Mouse (Mus musculus) embryonic facial prominence, embryonic 12.5 days (tissue): ENCODE data around the gene Prph. TPM values are rescaled to one million over a fixed set of nuclear protein-coding genes. Genes with fewer than 3 reads are reported as not detected.

Experiments used
- ATAC-seq: fragments of 200-750 bp; cut with Nextera tagmentation; 2 replicates; pipeline ENCODE4 v1.8.0; 2017; ENCODE audit not compliant: insufficient number of reproducible peaks, insufficient read depth, low FRiP score, low TSS enrichment
- H3K27ac ChIP-seq: fragments of 300-500 bp; sonication (generic); 2 replicates; pipeline ENCODE4 v1.5.1; 2016; ENCODE audit warnings: mild to moderate bottlenecking
- H3K27me3 ChIP-seq: fragments of 300-500 bp; sonication (generic); 2 replicates; pipeline ENCODE4 v1.6.1; 2016; ENCODE audit warnings: mild to moderate bottlenecking, moderate library complexity
- H3K36me3 ChIP-seq: fragments of 300-500 bp; sonication (generic); 2 replicates; pipeline ENCODE4 v1.6.1; 2016; ENCODE audit warnings: mild to moderate bottlenecking
- H3K4me1 ChIP-seq: fragments of 300-500 bp; sonication (generic); 2 replicates; pipeline ENCODE4 v1.6.1; 2016
- H3K4me2 ChIP-seq: fragments of 300-500 bp; sonication (generic); replicated peaks from 2 replicates; pipeline ENCODE4 v1.6.1; 2016; ENCODE audit warnings: mild to moderate bottlenecking, moderate library complexity
- H3K4me3 ChIP-seq: fragments of 300-500 bp; sonication (generic); 2 replicates; pipeline ENCODE4 v1.5.1; 2016; ENCODE audit warnings: mild to moderate bottlenecking
- H3K9ac ChIP-seq: fragments of 300-500 bp; sonication (generic); 2 replicates; pipeline ENCODE4 v1.6.1; 2016; ENCODE audit warnings: mild to moderate bottlenecking, moderate library complexity
- H3K9me3 ChIP-seq: fragments of 300-500 bp; sonication (generic); 2 replicates; pipeline ENCODE4 v1.6.1; 2016; ENCODE audit warnings: mild to moderate bottlenecking, moderate library complexity
- WGBS: fragments of 180-500 bp; shearing (Covaris S2); methylation state at CpG from one replicate; pipeline ENCODE4 v1.1.7; 2016; 5-methylcytosine and 5-hydroxymethylcytosine counted together
- polyA plus RNA-seq: library from polyadenylated mRNA; unstranded; fragments of >200 nt; fragmentation: Nextera tagmentation; extraction: Ambion mirVana; gene quantifications from 2 replicates; pipeline ENCODE4 v1.2.1, GENCODE M21; 2016

Gene Prph
- polyA plus RNA-seq, 1 experiment from 2014 or later, result 35.6 TPM

DNA sequence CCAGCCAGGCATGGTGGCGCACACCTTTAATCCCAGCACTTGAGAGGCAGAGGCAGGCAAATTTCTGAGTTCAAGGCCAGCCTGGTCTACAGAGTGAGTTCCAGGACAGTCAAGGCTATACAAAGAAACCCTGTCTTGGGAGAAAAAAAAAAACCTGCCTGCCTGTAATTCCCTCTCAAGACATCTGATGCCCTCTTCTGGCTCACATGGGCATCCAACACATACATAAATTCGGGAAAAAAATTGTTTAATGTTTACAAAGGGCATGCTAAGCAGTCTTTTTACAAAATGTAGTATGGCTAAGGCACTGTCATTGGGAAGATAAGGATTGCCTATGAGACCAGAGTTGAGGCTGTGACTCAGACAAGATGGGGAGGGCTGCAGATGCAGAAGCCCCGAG, 24.8 kb downstream of the Prph start:
- H3K36me3 ChIP-seq, result peaks cover 55% of the 10 kb centered on the region
- H3K4me3 ChIP-seq, result no peak overlapping the region
- H3K27ac ChIP-seq, result no peak overlapping the region
- peaks cover 33% of the 10 kb centered on the region for H3K4me1 ChIP-seq
- 84% methylated on average over 3 of the region's 3 CpGs for WGBS
- no peaks in the 10 kb centered on the region for H3K9me3 ChIP-seq
- H3K4me2 ChIP-seq, result no peak overlapping the region
- H3K27me3 ChIP-seq, result peaks cover 14% of the 10 kb centered on the region
- ATAC-seq, result no peak
- no peak overlapping the region for H3K9ac ChIP-seq

DNA sequence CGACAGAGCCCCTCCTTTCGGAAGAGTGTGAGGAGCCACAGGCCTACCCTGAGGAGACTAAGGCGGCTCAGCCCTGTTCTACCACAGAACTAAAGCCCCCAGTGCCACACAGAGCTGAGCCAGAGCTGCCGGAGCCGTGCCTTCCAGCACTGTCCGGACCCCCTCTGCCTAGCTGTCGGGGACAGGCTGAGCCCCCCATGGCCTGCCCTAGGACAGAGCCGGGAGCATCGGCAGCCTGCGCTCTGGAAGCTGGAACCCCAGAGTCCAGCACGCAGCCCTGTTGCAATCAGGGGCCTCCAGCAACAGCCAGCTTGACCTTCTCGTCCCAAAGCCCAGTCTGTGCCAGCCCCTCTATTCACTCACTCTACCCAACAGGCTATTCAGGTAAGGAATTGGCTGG, 27.3 kb downstream of the Prph start:
- Histone ChIP-seq H3K27me3 (peaks cover 39% of the 10 kb centered on the region), H3K4me2 (no peak overlapping the region), H3K9ac (no peak overlapping the region), H3K36me3 (peaks cover 46% of the 10 kb centered on the region), H3K4me3 (no peak overlapping the region), H3K4me1 (peaks cover 24% of the 10 kb centered on the region; the same call in 1 of the 2 replicates), H3K9me3 (no peaks in the 10 kb centered on the region), H3K27ac (no peak overlapping the region)
- ATAC-seq, result no peak
- 94% methylated on average over 12 of the region's 12 CpGs for WGBS

DNA sequence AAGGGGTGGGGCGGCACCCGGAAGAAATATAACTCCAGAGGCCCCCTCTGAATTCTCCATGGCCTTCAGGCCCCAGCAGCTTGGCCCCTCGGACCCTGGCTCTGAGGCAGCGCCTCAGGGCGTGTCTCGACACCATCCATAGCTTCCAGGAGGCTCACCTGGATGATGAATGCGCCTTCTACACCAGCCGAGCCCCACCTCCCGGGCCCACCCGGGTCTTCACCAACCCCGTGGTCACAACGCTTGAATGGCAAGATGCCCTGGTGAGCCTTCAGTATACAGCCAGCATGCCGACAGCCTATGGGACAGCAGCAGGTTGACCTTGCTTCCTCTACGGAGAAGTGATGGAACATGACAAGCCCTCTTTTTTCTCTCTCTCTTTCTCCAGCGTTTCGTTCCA, 27.9 kb downstream of the Prph start:
- Histone ChIP-seq H3K9ac (no peak overlapping the region), H3K36me3 (peaks cover 41% of the 10 kb centered on the region), H3K27me3 (peaks cover 44% of the 10 kb centered on the region)

DNA sequence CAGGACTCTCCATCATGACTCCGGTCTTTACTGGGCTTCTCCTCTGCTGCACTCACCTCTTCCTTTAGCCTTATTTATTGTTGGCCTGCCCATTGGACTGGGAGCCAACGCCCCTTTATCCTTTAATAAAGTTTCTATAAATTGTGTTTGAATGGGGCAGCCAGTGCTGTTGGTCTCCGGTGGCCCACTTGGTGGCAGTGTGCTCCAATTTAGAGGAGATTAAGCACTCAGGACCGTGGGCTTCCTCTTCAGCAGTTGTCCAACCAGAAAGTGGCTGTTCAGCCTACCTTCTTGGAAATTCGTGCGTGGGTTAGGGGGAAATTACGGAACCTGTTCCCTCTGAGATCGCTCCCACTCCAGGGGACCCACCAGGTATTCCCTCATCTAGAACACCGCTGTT, 28.3 kb downstream of the Prph start:
- H3K4me3 ChIP-seq, result no peak overlapping the region
- 72% methylated on average over 9 of the region's 9 CpGs for WGBS
- H3K9ac ChIP-seq, result no peak overlapping the region
- peaks cover 18% of the 10 kb centered on the region; the same call in 1 of the 2 replicates for H3K4me1 ChIP-seq
- peaks cover 38% of the 10 kb centered on the region for H3K36me3 ChIP-seq
- no peaks in the 10 kb centered on the region for H3K9me3 ChIP-seq
- H3K27ac ChIP-seq, result no peak overlapping the region
- ATAC-seq, result no peak
- no peak overlapping the region for H3K4me2 ChIP-seq
- peaks cover 48% of the 10 kb centered on the region for H3K27me3 ChIP-seq

More for the DNA sequence above, 27.9 kb downstream of the Prph start:
- H3K4me2 ChIP-seq, result no peak overlapping the region
- H3K4me1 ChIP-seq, result peaks cover 20% of the 10 kb centered on the region; the same call in 1 of the 2 replicates
- H3K9me3 ChIP-seq, result no peaks in the 10 kb centered on the region
- H3K4me3 ChIP-seq, result no peak overlapping the region
- H3K27ac ChIP-seq, result no peak overlapping the region
- no peak for ATAC-seq
- 88% methylated on average over 16 of the region's 16 CpGs for WGBS

DNA sequence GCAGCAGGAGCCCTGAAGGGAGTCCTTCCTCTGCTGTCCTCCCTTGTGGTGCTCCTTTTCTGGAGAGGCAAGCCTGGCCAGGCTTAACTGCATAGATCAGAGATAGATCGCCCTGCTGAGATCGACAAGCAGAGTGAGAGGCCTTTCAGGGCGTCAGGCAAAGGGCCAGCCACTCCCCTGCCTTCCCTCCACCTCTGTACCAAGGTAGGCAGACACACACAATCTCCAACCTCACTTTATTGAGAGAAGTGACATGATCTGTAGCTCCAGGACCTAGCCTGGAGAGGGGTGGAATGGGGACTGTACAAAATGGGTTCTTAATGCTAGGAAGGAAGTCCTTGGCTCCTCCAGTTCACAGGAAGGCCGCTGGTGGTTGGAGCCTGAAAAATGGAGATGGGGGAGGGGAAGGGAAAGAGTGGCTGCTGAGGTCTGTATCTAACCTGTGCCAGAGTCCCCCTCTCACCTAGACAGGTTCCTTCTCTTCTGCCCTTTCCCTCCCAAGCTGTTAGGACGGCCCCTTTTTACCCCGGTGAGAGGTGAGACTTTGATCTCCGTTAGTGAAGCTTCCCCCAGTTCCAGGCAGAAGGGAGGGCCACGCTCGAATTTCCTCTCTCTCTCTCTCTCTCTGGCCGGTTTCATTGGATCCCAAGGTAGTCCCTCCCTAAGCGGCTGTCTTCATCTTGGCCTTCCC, 29.0 kb downstream of the Prph start:
- no peak overlapping the region for H3K27ac ChIP-seq
- no peak overlapping the region for H3K4me3 ChIP-seq
- peaks cover 32% of the 10 kb centered on the region for H3K36me3 ChIP-seq
- WGBS, result 7% methylated on average over 11 of the region's 11 CpGs
- H3K4me1 ChIP-seq, result peaks cover 20% of the 10 kb centered on the region; the same call in 1 of the 2 replicates
- H3K9ac ChIP-seq, result no peak overlapping the region
- no peaks in the 10 kb centered on the region for H3K9me3 ChIP-seq
- no peak for ATAC-seq
- 0 out of 2 replicates have a peak overlapping the region, but pooled peaks have one; percentile 5 for H3K4me2 ChIP-seq
- peaks cover 56% of the 10 kb centered on the region for H3K27me3 ChIP-seq

DNA sequence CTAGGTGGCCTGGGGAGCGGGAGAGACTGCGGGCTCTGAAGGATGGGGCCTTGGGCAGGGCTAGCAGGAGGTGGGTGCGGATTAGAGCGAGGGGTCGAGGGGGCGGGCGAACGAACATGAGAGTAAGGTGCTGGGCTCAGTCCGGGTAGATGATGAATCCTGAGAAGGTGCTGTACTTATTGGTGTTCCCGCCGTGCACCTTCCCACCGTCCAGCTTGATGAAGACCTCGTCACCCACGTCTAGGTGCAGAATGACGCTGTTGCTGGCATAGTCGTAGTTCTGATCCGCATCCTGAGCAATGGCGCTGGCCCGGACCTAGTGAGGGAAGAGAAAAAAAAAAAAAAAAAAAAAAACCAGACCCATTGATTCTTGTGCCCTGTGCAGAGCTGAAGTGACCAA, 29.6 kb downstream of the Prph start:
- H3K9ac ChIP-seq, result no peak overlapping the region
- no peak for ATAC-seq
- peaks cover 22% of the 10 kb centered on the region; the same call in 1 of the 2 replicates for H3K4me1 ChIP-seq
- no peak overlapping the region for H3K27ac ChIP-seq
- peaks cover 32% of the 10 kb centered on the region for H3K36me3 ChIP-seq
- 0 out of 2 replicates have a peak overlapping the region, but pooled peaks have one; percentile 5 for H3K4me2 ChIP-seq
- 10% methylated on average over 19 of the region's 19 CpGs for WGBS
- no peak overlapping the region for H3K4me3 ChIP-seq
- H3K9me3 ChIP-seq, result no peaks in the 10 kb centered on the region
- H3K27me3 ChIP-seq, result peaks cover 62% of the 10 kb centered on the region

GRCm38 (mm10) chr15:99085997-99086396, 31.0 kb downstream of the Prph start:
- H3K9me3 ChIP-seq, result no peaks in the 10 kb centered on the region
- peaks cover 21% of the 10 kb centered on the region for H3K36me3 ChIP-seq
- H3K4me2 ChIP-seq, result no peak overlapping the region
- peaks cover 22% of the 10 kb centered on the region; the same call in 1 of the 2 replicates for H3K4me1 ChIP-seq
- no peak overlapping the region for H3K9ac ChIP-seq
- no peak overlapping the region for H3K27ac ChIP-seq
- peaks cover 76% of the 10 kb centered on the region for H3K27me3 ChIP-seq
- no peak for ATAC-seq
- 73% methylated on average over 4 of the region's 4 CpGs for WGBS
- no peak overlapping the region for H3K4me3 ChIP-seq

DNA sequence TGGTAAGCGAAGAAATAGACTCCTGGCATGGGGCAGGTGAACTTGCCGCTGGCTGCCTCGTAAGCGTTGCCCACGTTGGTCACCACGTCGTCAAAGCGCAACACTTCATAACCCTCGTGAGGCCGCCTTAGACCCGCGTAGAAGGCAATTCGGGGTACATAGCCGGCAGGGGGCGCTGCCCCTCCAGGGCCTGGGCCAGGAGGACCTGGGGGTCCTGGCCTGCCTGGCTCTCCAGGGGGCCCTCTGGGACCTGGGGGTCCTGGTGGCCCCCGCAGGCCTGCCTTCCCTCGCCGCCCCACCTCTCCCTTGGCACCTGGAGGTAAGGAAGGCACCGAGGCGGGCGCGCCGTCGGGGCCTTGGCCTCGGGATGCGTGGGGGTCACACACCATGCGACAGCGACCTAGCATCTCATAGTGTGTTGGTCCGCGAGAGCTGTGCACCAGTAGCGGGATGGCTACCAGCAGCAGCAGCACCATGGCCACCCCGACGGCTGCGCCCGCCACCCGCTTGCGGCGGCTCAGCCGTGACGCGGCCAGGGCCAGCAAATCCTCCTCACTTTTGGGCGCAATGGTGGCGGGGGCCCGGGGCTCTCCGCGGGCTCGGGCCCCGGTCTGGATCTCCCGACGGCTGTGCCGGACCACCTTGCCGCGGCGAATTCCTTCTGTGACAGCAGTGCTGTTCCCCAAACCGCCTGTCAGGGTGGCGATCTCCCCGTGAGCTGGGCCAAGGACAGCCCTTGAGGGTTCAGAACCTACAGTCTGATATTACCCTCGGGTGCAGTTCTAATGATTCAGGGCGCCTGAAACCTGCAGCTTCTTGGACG, 32.5 kb downstream of the Prph start, which contains the start of gene C1ql4:
Gene C1ql4 (minus strand): TSS at position 565 of the 823 bp plus-strand sequence.
- 0 out of 2 replicates have a peak within 1 kb of the TSS, but pooled peaks have one; percentile 15 for H3K9ac ChIP-seq
- no peaks in the 10 kb centered on the region for H3K9me3 ChIP-seq
- WGBS, result 8% methylated on average over 60 of the region's 60 CpGs
- peak within 1 kb of the TSS; percentile 41 for H3K4me2 ChIP-seq
- ATAC-seq, result no peak
- no peak within 1 kb of the TSS for H3K27ac ChIP-seq
- peaks cover 91% of the 10 kb centered on the region for H3K27me3 ChIP-seq
- peaks cover 22% of the 10 kb centered on the region; the same call in 1 of the 2 replicates for H3K4me1 ChIP-seq
- H3K36me3 ChIP-seq, result peaks cover 9% of the 10 kb centered on the region
- H3K4me3 ChIP-seq, result peak within 1 kb of the TSS; percentile 18; the same call in 1 of the 2 replicates

DNA sequence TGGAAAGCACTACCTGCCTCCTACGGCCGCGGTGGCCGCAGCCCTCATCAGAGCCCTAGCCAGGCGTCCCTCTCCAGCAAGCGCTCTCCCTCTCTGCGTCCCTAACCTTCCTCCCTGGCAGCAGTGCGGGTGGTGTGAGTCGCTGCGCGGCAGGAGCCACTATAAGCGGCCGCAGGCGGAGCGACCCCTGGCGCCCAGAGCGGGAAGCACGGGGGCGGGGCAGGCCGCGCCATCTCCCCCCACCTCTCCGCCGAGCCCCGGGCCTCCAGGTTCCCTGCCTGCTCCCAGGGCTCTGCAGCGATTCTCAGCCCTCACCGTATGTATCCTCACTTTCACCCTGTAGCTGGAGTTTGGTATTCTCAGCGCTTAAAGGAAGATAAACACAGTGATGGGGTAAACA, 33.3 kb downstream of the Prph start:
- no peak overlapping the region for H3K27ac ChIP-seq
- no peaks in the 10 kb centered on the region for H3K9me3 ChIP-seq
- WGBS, result 1% methylated on average over 27 of the region's 27 CpGs
- H3K9ac ChIP-seq, result 0 out of 2 replicates have a peak overlapping the region, but pooled peaks have one; percentile 15
- H3K4me1 ChIP-seq, result peaks cover 25% of the 10 kb centered on the region
- H3K4me2 ChIP-seq, result peak overlapping the region; percentile 41
- H3K36me3 ChIP-seq, result peaks cover under 1% of the 10 kb centered on the region; the same call in 1 of the 2 replicates
- peaks cover 99% of the 10 kb centered on the region for H3K27me3 ChIP-seq
- H3K4me3 ChIP-seq, result peak overlapping the region; percentile 18; the same call in 1 of the 2 replicates
- ATAC-seq, result no peak

DNA sequence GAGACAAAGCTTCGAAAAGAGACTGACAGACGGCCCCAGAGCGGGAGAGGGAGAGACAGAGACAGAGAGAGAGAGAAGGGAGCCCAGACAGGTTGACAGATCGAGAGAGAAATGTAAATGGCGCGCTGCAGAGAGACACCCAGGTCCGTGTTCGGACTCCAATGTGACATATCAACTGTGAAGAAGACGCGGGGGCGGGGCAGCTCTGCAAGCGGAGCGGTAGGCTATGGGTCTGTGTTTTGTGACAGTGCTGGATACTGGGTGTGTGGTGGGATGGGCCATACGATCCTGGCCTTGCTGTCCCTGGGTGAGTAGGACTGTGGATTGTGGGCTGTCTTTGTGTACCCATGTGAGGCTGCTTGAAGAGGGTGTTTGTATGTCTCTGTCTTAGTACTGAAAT, 34.1 kb downstream of the Prph start:
- 0 out of 2 replicates have a peak overlapping the region, but pooled peaks have one; percentile 41 for H3K4me2 ChIP-seq
- peaks cover 28% of the 10 kb centered on the region for H3K4me1 ChIP-seq
- WGBS, result 11% methylated on average over 14 of the region's 14 CpGs
- no peaks in the 10 kb centered on the region for H3K9me3 ChIP-seq
- H3K4me3 ChIP-seq, result no peak overlapping the region
- H3K27ac ChIP-seq, result no peak overlapping the region
- H3K9ac ChIP-seq, result no peak overlapping the region
- peaks cover 99% of the 10 kb centered on the region for H3K27me3 ChIP-seq
- H3K36me3 ChIP-seq, result no peaks in the 10 kb centered on the region
- no peak for ATAC-seq

- Histone ChIP-seq H3K27me3 (peaks cover 97% of the 10 kb centered on the region), H3K27ac (no peak within 1 kb of the TSS), H3K4me3 (peak within 1 kb of the TSS; percentile 43), H3K9me3 (no peaks in the 10 kb centered on the region), H3K36me3 (no peaks in the 10 kb centered on the region), H3K4me2 (peak within 1 kb of the TSS; percentile 85), H3K9ac (peak within 1 kb of the TSS; percentile 42), H3K4me1 (peaks cover 49% of the 10 kb centered on the region)
- ATAC-seq, result no peak
- WGBS, result 15% methylated on average over 8 of the region's 8 CpGs
These were observed 37.9 kb downstream of the Prph start, which contains the start of gene Dnajc22 for GRCm38 (mm10) chr15:99092870-99093269. Gene Dnajc22, plus strand, starts transcription at chr15:99093170.
